Mouse (Mus musculus) brain, embryonic 14.5 days (tissue): ENCODE measurements around the gene Slc35c1. TPM values are rescaled to one million over a fixed set of nuclear protein-coding genes. Genes with fewer than 3 reads are reported as not detected.

Experiments used
- DNase-seq: peaks from one replicate; pipeline ENCODE4 v3.0.0-alpha.2; 2011; ENCODE audit warnings: low read depth
- CTCF ChIP-seq: fragments of 200-500 bp; IDR thresholded peaks from 2 replicates; pipeline ENCODE4 v1.5.1; 2012; ENCODE audit warnings: inconsistent platforms, mild to moderate bottlenecking, moderate library complexity, borderline replicate concordance; ENCODE audit not compliant: insufficient read depth, insufficient read length; ENCODE audit errors: extremely low read depth
- POLR2A ChIP-seq: fragments of 200-500 bp; IDR thresholded peaks from 2 replicates; pipeline ENCODE4 v1.6.1; 2012; ENCODE audit warnings: mild to moderate bottlenecking, inconsistent platforms, borderline replicate concordance; ENCODE audit not compliant: poor library complexity, insufficient read depth, insufficient read length, severe bottlenecking; ENCODE audit errors: extremely low read depth
- polyA plus RNA-seq: library from polyadenylated mRNA; depleted of rRNA; stranded (reverse); fragments of >200 nt; gene quantifications from 2 replicates; pipeline ENCODE4 v1.2.3, GENCODE M21; 2012

Gene Slc35c1
- polyA plus RNA-seq, 1 experiment = 14.5 TPM

DNA sequence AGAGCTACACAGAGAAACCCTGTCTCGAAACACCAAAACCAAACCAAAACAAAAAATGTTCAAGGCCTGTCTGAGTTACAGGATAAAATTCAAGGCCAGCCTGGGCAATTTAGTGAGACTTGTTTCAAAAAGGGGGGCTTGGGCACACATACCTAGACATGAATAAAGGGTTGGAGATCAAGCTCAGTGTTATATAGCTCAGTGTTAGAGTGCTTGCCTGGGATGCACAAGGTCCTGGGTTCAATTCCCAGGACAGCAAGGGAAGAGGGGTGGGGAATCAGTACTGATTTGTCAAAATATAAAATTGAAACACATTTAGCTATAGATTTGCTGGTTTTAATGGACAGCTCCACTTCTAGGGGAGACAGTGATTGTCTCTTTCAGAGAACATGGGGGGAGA is 877 bp upstream of the Slc35c1 start:
- TF ChIP-seq POLR2A (no peak), CTCF (no peak)
- no peak for DNase-seq

GRCm38 (mm10) chr2:92459141-92459920 is 1.0 kb downstream of the Slc35c1 start:
- TF ChIP-seq CTCF (no peak), POLR2A (peak; percentile 42; the same call in 1 of the 2 replicates)
- peak; percentile 94 for DNase-seq

DNA sequence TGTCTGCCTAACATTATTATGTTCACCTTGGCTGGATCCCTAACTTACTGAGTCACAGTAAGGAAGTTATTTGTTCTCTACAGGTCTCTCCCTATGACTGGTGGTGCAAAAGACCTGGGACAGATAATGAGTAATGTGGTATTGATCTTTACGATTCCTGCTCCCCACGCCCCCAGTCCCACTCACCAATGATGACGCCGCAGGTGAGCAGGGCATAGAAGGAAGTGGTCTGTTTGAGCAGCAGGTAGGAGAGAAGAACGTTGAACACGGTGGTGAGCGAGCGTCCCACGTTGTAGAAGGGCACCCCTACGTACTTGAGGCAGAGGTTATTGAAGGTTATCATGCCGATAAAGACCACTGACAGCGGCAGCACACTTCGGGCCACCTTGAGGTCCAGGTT is 1.9 kb downstream of the Slc35c1 start:
- TF ChIP-seq POLR2A (no peak), CTCF (no peak)
- DNase-seq = no peak

GRCm38 (mm10) chr2:92456970-92457530 is 3.3 kb downstream of the Slc35c1 start:
- DNase-seq = no peak
- TF ChIP-seq CTCF (no peak), POLR2A (no peak)

- TF ChIP-seq POLR2A (no peak), CTCF (no peak)
- no peak for DNase-seq
Measured at GRCm38 (mm10) chr2:92455704-92456103, 4.6 kb downstream of the Slc35c1 start.

DNA sequence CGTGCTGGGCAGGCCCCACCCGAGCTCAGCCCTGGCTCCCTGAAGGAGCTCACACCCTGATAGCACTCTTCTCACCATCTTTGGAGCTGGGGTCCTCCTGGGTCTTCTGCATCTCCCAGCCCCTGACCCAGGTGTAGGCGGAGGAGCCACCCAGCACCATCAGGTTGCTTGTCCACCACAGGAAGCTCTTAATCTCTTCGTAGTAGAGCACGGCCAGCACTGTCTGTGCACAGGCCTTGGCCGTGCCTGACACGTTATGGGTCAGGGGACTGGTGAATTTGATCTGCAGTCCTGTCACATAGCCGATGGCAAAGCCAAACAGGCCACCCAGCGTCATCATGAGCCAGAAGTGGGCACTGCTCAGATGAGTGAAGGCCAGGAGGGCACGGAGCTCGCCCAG is 6.2 kb downstream of the Slc35c1 start:
- DNase-seq = no peak
- TF ChIP-seq CTCF (no peak), POLR2A (no peak)

GRCm38 (mm10) chr2:92451126-92451525 is 9.2 kb downstream of the Slc35c1 start:
- DNase-seq = no peak
- TF ChIP-seq POLR2A (no peak), CTCF (no peak)

GRCm38 (mm10) chr2:92447121-92447740 is 13.1 kb downstream of the Slc35c1 start:
- no peak for DNase-seq
- TF ChIP-seq POLR2A (no peak), CTCF (peak; percentile 18; the same call in 1 of the 2 replicates)

- DNase-seq = peak; percentile 55
Measured at GRCm38 (mm10) chr2:92446656-92447055, 13.7 kb downstream of the Slc35c1 start.

GRCm38 (mm10) chr2:92445890-92446289 is 14.4 kb downstream of the Slc35c1 start:
- no peak for DNase-seq
- no peak for TF ChIP-seq CTCF
- no peak for TF ChIP-seq POLR2A

More at GRCm38 (mm10) chr2:92446656-92447055, 13.7 kb downstream of the Slc35c1 start:
- TF ChIP-seq POLR2A = no peak
- no peak for TF ChIP-seq CTCF

- TF ChIP-seq CTCF (no peak), POLR2A (no peak)
- no peak for DNase-seq
Measured at GRCm38 (mm10) chr2:92444376-92444775, 16.0 kb downstream of the Slc35c1 start.

- TF ChIP-seq POLR2A (no peak), CTCF (no peak)
- DNase-seq = no peak
Measured at GRCm38 (mm10) chr2:92443313-92443712, 17.0 kb downstream of the Slc35c1 start.
